Mouse (Mus musculus) T-helper 1 cell (primary cell): Measurements from ENCODE around the gene Zpbp2.

Experiments
- in situ Hi-C: fragments of 300-600 bp; cut with MboI, MseI; formaldehyde crosslinking; loops from one replicate; pipeline ENCODE4 v1.15.1; 2025; ENCODE audit warnings: high pct_unique_total_duplicates

Gene Zpbp2

DNA sequence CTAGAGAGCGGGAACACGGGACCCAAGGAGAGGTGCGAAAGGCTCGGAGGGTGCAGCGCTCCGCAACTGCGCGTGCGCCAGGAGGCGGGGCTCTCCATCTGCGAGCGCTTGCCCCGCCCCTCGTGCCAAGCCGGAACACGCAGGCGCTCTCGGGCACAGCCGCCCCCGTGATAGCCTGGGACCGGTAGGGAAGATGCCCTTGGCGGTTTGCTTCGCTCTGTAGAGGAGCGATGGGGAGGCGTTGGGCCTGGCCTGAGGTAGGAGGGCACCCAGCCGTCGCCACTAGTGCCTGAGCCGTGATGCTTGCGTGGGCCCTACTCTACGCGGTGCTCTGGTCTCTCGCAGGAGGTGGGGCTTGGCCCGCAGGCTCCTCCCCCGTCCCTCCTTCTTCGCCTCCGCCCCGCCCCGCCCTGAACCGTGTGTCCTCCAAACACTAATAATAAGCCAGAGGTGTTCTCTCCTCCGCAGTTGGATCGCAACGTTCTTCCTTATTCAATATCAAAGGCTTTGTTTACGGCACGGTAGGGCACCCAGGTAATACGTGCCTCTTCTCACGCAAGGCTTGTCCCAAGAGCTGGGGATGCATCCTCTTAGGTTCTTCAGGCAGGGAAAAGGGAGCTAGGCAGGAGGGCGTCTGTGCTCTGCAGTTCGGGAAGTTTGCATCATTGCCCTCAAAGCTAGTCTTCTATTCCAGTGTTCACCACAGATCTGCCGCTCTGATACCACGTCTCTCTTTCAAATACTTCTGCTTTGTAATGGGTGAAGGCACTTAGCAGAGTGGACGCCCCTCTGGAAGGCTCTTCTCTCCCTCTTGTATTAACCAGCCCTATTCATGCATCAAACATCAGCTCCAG, at the start of gene Zpbp2:
Gene Zpbp2, plus strand, starts transcription at position 123 of the 854 bp plus-strand sequence.
- in situ Hi-C loops = no loop called here

DNA sequence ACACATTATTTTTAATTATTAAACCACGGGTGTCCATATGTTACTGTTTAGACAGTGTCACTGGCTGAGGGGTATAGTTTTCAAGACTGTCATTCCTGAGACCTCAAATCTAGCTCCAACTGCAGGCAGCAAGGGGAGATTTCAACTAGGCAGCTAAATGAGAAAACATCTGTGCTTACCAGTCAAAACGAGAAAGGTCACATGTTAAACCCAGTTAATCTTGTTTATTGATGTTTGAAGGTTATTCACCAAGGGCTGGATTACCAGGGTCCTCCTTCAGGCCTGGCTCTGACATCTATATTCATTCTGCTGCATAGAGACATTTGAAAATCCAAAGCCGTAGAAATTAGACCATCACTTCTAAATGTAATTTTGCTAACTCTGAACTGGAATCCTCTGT, 46.0 kb upstream of the Zpbp2 start:
- in situ Hi-C loops = loop anchor here (5.0 kb wide), 1 partner anchor 32 kb away; no protein-coding TSS in a partner anchor

DNA sequence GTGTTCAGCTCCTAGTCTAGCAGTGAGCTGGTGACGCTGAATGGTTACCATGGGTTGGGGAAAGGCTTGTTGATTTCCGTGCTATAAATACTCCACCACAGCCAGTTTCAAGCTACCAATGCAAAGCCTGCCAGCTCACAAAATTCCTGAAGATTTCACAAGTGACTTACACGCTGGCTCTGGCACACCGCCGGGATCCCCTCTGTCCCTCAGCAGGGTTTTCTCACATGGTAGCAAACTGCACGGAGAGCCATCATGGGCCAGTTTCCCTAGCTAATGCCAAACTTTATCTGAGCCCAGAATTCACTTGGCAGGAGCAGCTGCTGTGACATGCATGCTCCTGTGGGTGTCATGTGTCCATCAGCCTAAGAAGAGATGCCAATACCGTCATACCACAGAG, 41.5 kb upstream of the Zpbp2 start:
- in situ Hi-C loops = no loop called here

DNA sequence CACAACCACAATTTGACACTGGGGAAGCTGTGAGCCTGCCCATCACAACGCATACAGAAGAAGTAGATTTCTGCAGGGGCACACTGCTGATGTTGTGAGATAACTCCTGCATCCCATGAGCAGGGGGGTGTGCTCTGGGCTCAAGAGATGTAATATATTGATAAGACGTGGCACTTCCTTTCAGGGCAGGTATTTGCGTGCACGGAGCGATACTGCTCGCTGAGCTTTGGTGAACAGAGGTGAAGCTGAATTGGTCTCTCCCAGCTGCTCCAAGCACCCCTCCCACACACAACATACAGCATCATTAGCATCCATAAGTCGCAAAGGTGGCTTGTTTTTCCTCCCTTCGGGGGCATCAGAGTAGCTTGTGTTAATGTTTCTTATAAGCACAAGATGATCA, 40.8 kb upstream of the Zpbp2 start:
- in situ Hi-C loops = no loop called here

DNA sequence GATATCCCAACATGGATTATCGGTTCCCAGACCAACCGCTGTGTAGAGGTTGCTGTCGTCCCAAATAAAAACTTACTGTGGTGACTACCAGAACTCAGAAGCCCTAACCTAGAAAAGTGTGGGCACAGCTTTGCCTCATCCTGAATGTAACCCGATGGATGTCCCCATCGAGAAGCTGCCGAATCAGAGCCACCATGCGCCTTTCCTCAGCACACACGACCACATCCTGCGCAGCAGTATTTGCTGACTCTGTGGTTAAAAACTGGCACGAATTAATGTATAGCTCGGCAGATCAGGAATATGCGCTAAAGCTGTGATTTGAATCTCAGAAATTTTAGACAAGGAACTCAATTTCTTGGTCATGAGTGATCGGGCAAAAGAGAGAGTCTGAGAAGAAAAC, 38.0 kb upstream of the Zpbp2 start:
- in situ Hi-C loops = no loop called here

DNA sequence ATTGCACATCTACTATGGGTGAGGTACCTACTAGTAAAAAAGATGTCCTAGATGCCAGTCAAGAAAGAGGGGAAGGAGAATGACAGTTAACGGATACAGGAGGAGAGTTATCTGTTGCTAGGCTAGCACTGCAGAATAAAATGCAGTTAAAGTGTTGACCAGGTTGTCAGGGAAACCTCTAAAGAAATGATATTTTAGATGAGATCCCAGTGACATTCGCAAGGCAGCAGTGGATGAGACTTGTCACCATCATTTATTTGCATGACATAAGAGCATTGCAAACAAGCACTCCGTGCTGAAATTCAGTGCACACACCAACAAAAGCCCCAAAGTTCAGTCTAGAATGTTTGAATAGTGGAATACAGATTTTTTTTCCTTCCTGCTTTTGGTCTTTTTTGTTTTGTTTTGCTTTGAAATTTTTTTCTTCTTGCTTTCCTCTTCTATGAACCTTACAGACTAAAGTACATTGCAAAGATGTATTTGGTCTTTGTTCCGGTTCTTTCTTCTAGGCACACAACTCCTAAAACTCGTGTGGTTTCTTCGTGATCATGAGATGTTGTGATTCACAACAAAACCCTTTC, 37.5 kb upstream of the Zpbp2 start:
- in situ Hi-C loops = no loop called here

DNA sequence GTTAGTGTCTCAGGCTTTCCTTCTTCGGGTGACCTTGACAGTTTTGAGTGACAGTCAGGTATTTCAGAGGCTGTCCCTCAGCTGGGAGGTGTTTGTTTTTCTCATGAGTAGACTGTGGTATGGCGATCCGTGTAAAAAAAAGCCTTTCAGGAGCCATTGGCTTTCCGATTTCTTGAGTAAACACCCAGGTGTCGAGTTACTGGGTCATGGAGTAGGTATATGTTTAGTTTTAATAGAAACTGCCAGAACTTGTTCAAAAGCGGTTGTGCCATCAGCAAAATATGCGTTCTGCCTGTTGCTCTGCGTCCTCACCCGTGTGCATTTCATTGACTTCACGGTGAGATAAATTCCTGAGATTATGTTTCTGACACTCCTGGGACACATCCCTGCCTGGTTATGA, 30.4 kb upstream of the Zpbp2 start:
- in situ Hi-C loops = no loop called here

DNA sequence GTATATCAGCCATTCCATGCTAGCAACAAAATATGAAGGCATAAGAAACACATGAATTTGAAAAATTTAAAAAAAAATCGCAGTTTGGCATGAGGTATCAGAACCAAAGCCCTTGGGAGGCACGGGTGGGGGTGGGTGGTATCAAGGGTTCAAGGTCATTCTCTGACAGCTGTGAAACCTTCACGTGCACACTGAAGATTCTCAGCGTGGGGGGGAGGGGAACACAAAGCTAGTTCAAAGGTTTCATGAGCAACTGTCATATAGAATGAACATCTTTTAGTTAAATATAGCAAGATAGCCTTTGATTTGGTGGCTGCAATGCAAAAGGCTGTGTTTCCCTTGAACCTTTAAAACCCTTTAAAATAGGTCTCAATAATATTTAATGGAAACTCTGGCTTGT, 25.8 kb upstream of the Zpbp2 start:
- in situ Hi-C loops = no loop called here

DNA sequence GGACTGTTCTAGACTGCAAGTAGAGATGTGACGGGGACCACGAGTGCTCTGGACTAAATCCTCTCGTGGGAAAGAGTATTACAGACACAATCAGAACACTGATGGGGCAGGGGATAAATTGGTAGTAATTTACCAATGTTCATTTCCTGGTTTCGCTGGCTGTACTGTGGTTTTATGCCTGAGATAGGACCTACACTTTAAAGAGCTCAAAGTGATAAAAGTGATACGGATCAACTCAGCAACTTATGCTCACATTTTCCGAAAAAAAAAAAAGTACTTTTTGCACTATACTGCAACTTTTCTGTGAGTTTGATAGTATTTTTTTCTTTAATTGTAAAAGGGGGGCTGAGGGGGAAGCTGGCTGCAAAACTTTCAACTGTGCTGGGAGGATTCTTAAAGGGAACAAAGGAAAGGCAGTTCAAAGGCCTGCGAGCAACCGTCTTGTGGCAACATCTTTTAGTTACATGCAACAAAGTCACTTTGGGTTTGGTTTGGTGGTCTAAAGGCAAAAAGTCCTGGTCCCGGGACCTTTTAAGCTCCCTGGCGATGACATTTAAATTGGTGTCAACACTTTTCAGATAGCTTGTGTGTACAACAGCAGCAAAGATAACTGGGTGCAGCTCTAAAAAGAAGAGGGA, 24.0 kb upstream of the Zpbp2 start:
- in situ Hi-C loops = no loop called here

DNA sequence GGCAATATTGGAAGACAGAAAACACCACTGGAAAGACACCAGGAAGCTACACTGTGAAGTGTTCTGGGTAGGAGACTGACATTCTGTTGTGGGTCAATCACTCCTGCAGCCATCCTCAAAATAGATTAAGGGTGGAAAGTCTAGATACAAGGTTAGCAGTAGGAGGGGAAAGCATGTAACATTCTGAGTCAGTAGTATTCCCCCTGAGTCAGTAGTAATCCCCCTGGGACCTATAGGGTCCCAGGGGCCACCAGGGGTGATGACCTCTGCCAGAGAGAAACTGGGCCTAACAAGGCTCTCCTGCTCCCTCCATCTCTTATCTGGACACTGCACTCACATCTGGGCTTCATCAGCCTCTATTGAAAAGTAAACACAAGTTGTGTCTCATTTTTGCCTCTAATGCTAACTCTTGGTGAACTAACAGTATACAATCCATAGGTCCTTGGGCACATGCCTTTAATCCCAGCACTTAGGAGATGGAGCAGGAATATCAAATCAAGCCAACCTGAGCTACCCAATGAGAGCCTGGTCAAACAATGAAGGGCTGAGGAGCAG, 13.3 kb upstream of the Zpbp2 start:
- in situ Hi-C loops = loop anchor here (5.0 kb wide), 1 partner anchor 35 kb away; no protein-coding TSS in a partner anchor

DNA sequence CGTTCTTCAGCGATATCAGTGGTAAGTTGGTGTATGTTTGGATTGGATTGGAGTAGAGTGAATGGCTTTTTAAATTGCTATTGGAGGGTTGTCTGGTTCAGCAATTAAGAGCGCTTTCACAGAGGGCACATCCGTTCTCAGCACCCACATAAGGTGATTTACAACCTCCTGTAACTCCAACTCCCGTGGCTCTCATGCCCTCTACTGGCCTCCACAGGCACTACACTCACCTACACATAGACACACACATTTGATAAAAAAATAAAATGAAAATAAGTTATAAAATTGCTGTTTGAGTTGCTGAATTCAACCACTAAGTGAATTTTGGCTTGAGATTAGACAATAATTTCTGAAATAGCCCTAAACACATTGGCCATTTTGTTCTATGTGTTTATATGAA, 10.6 kb upstream of the Zpbp2 start:
- in situ Hi-C loops = no loop called here

DNA sequence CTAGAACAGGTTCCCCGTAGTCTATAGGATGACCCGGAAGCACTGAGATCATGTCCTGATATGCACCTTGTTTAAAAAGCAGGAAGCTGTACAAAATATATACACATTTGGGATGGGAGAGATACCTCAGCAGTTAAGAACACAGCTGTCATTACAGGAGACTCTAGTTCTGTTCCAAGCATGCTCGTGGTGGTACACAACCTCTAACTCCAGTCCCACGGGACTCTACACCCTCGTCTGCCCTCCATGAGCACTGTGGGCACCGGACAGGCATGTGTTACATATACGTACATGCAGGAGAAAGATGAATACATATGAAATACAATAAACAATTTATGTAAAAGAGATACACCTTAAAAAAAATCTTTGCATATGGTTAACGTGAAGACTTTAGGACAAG, 8.3 kb upstream of the Zpbp2 start:
- in situ Hi-C loops = no loop called here

DNA sequence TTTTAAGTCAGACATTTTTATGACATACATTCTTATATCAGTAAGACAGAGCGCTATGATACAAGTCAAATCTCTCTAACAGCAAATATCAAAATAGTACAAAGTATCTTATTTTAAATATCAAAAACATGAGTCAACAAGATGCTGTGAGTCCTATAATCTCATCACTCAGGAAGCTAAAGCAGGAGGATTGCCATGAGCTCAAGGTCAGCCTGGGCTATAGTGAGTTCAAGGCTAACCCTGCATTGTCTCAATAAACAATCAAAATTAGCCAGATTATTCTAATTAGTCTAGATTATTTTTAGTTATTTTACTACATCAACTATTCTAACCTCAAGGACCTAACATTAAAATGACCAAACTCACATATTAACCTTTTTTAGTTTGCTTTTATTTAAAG, 7.5 kb upstream of the Zpbp2 start:
- in situ Hi-C loops = no loop called here

DNA sequence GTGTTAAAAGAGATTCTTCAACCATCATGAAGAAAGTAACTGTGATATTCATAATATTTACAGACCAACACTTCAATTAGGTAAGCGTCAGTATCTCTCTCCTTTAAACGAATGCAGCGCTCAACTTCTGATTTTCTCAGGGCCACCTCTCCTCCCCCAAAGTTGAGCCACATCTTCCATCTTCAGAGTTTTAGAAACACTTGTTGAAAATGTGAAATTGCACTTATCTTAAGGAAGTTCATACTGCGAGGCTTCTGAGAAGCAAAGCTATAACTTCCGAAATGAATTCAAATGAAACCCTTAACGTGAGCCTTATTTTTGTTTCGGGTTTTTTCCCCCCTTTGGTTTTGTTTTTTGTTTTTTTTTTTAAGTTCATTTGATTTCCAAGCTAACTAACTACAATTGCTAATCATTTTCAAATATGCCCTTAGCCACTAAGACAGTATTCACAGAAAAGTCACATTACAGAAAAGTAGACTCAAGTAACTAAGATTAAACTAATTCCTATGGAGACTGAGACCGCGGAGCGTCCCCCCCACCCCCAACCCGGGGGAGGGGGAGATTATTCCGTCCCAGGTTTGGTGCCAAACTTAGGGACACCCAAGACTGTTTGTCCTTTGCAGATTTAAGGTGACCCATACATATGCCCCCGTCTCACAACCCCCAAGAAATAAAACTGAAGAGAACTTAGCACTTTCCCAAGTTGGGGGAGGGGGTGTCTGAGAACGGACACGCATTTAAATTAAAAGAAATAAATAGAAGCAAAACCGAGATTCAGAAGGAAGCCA, 5.8 kb upstream of the Zpbp2 start:
- in situ Hi-C loops = loop anchor here (5.0 kb wide), 1 partner anchor 78 kb away; no protein-coding TSS in a partner anchor

DNA sequence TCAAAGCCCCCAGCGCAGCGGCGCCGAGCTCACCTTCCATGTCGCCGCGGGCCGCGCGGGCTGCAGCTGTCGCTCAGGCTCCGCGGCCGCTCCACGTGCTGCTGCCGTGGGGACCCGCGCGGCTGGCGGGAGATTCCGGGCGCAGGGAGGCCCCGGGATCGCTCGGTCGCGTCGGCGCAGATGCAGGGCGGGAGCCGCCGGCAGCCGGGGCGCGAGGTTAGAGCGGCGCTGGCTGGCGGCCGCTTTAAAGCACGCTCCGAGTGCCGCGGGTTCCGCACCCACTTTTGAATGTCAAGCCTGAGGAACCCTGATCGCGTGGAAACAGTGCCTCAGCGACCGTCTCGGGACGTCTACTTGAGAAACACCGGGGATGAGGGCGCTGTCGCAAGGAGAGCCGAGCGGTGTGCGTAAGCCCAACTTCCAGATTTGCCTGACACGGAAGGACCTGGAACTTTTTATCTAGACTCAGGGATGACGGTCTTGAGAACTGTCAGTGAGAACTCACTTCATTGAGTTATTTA, 5.1 kb upstream of the Zpbp2 start, which contains the start of gene Ikzf3:
Gene Ikzf3, minus strand, starts transcription at position 321 of the 521 bp plus-strand sequence.
- in situ Hi-C loops = loop anchor here (5.0 kb wide), 1 partner anchor 78 kb away; no protein-coding TSS in a partner anchor

DNA sequence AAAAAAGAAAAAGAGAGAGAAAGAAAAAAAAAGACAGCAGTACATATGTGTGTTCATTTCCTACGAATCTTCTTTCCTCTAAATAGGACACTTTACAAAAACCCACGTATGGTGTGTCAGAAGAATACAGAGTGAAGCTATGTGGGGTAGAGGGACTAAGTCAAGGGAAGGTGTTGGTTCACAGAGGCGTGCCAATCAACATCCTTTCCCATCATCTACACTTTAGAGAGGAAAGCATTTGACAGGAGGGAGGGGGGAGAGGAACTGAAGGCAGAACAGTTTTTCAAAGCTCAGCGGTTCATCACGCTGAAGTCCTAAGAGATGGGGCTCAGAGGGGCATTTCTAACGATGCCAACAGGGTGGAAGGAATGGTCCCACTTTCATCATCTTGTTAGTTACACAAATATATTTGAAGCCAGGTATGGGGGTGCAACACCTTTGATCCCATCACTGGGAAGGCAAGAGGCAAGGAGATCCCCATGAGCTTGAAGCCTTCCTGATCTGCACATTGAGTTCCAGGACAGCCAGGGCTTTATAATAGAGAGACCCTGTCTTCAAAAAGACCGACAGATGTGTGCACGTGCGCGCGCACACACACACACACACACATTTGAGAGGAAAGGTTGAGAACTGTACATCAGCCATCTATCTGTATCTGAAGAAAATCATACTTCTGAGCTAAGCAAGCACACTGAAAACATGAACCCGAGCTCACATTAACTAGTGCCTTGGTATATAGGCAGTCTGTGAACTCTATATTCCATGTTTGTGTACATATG, 4.2 kb upstream of the Zpbp2 start:
- in situ Hi-C loops = loop anchor here (5.0 kb wide), 1 partner anchor 79 kb away; no protein-coding TSS in a partner anchor

DNA sequence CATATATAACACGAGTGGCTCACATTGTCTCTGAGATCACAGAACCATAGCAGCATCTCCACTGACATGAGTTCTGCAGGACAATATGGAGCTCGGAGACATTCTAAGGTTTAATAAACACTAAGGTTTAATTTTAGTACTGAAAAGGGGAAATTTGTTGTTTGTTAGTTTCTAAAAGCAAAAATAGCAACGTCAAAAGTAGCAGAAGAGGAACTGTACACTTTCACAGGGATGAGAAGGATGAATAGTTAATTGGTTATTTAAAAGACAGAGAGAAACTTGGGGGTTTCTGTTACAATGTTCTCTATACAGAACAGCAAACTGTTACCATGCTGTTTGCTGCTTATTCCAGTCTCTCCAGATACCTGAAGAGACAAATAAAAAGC, 3.6 kb upstream of the Zpbp2 start:
- in situ Hi-C loops = loop anchor here (5.0 kb wide), 1 partner anchor 80 kb away; no protein-coding TSS in a partner anchor

DNA sequence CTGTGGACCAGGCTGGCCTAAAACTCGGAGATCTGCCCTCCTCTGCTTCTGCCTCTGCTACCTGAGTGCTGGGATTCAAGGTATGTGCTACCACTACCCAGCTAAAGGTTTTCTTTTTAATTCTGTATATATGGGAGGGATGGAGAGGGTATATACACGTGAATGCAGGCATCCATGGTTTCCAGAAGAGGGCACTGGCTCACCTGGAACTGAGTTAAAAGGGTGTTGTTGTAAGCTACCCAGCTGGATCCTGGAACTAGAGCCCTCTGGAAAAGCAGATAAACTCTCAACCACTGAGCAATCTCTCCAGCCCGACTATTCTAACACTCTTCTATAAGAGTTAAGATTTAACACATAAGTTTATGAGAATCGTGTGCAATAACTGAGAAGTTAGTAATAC, 1.5 kb upstream of the Zpbp2 start:
- in situ Hi-C loops = loop anchor here (5.0 kb wide), 1 partner anchor 82 kb away; no protein-coding TSS in a partner anchor

DNA sequence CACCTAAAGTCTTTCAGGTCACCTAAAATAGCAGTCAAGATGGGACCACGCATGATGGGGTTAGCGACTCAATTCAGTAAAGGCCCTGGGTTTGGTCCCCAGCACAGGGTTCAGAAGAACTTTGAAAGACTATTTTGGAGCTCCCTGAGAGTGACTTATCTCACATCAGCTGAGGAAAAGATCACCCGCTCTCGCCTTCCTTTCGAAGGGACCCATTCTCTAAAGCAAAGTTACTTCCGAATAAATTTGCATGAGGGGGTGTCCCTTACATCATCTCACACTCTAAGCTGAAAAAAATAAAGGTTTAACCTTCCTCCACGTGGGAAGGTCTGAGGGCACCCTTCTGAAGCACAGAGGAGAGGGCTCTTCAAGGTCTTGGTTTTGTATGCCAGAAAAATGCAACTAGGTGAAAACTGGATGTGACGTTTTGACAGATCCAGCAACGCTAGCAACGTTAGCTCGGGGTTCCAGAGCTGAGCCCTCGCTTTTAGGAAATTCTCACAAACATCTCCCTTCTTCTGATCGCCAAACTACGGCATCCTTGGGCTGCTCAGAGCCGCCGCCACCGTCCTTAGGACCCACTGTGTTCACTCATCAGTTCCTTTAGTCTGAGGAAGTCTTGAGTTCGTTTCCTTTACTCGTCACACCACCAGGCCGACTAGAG, 454 bp upstream of the Zpbp2 start:
- in situ Hi-C loops = no loop called here

DNA sequence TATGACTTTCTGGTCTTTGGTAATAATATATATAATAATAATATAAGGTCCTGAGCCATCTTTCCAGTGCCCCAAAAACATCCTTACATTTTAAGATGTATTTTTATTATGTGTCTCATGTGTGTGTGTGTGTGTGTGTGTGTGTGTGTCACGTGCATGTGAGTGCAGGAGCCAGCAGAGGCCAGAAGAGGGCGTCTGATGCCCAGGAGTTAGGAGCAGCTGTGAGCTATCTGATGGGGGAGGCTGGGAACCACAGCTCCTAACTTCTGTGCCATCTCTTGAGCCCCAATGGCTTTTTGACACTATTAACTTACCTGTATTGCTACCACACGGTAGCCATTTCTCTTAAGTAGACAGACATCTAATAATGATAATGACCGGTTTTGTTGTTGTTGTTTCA, 3.1 kb downstream of the Zpbp2 start:
- in situ Hi-C loops = no loop called here
